Mouse (Mus musculus): ENCODE results near the gene H2-DMa. TPM values are rescaled to one million over a fixed set of nuclear protein-coding genes. Genes with fewer than 3 reads are reported as not detected.
"Not testable (repeated sequence)": the region's sequence is repeated elsewhere in the genome, so short reads cannot be mapped to it uniquely, and the experiment has no call there.

The H2-DMa gene
- polyA plus RNA-seq, 1 experiment from 2014 or later, result 14.2 TPM

DNA sequence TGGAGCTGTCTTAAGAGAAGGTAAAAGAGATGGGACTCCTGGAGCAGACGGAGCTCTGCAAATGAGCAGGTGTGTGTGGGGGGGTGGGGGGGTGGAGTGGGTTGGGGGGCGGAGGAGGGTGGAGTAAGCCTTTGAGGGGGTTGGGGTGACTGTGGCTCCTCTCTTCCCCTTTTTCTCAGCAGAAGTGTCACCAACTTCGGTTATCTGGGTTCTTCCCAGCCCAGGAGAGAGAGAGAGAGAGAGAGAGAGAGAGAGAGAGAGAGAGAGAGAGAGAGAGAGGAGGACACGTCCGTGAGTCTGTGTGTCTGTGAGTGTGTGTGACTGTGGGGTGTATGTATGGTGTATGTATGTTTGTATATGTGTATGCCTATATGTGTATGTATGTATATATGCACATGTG, 24.1 kb downstream of the H2-DMa start:
- no peak overlapping the region for H3K4me3 ChIP-seq
- H3K36me3 ChIP-seq, result no peaks in the 10 kb centered on the region
- H3K4me1 ChIP-seq, result peaks cover 20% of the 10 kb centered on the region
- H3K27ac ChIP-seq, result no peak overlapping the region
- 65% methylated on average over 5 of the region's 5 CpGs for WGBS
- H3K27me3 ChIP-seq, result peaks cover 31% of the 10 kb centered on the region
- no peak overlapping the region for H3K9ac ChIP-seq
- H3K9me3 ChIP-seq (replicated peaks), result no peaks in the 10 kb centered on the region
- ATAC-seq (ENCODE audit: low FRiP score), result no peak
- no peak overlapping the region for H3K4me2 ChIP-seq (replicated peaks)

DNA sequence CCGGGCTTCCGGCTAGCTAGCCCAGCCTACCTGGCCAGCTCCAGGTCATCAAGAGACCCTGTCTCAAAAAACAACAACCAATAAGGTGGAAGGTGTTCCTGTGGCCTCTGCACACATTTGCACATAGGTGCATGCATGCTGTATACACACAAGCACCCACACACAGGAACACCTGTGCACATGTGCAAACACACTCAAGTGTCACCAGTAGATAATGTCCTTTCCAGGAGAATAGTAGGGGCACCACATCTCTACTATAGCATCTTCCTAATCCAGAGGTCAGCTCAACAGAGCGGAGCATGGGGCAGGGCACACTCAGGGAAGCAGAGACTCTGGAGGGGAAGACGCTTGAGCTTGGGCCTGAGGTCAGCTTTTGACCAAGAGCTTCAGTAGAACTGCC, 24.9 kb downstream of the H2-DMa start:
- H3K4me3 ChIP-seq; ATAC-seq (ENCODE audit: low FRiP score); H3K4me2 ChIP-seq (replicated peaks); H3K9ac ChIP-seq; H3K27ac ChIP-seq; H3K36me3 ChIP-seq; H3K9me3 ChIP-seq (replicated peaks): not testable (repeated sequence)
- peaks cover 17% of the 10 kb centered on the region for H3K4me1 ChIP-seq
- H3K27me3 ChIP-seq, result peaks cover 23% of the 10 kb centered on the region
- 88% methylated on average over 4 of the region's 4 CpGs for WGBS

DNA sequence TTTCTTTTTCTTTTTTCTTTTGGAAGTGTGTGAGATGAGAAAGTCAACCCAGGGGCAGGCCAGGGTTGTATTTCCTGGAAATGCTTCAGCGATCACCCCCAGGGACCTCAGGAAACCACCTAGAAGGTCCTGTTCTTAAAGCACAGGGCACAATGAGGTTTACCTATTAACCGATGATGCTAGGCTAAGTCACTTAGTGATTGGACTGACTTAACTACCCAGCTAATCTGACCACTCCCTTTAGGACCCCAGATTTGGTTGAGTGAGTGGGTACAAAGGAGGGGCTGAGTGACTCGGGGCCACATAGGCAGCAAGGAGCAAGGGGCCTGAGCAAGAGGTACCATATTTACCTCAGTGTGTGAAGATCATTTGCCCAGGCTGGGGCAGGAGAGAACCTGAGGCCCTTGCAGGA, 25.6 kb downstream of the H2-DMa start:
- Histone ChIP-seq H3K9ac (no peak overlapping the region), H3K9me3 (replicated peaks) (no peaks in the 10 kb centered on the region), H3K4me1 (peaks cover 9% of the 10 kb centered on the region), H3K27ac (no peak overlapping the region), H3K4me3 (no peak overlapping the region), H3K4me2 (replicated peaks) (no peak overlapping the region), H3K36me3 (no peaks in the 10 kb centered on the region), H3K27me3 (peaks cover 16% of the 10 kb centered on the region)
- no peak for ATAC-seq (ENCODE audit: low FRiP score)
- 78% methylated on average over 3 of the region's 3 CpGs for WGBS

DNA sequence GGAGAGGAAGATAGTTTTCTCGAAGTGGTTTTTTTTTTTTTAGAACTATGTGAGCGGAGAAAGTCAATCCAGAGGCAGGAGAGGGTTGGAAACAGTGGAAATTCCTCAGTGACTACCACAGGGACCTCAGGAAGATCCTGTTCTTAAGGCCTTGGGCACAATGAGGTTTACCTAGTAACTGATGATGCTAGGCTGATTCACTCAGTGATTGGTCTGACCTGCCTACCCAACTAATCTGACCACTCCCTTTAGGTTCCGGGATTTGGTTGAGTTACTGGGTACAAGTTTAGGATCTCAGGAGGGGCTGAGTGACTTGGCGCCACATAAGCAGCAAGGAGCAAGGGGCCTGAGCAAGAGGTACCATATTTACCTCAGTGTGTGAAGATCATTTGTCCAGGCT, 33.6 kb downstream of the H2-DMa start, which contains the start of gene H2-DMb1:
TSS of gene H2-DMb1 (plus strand) at position 150 of the 400 bp plus-strand sequence.
- no peaks in the 10 kb centered on the region for H3K36me3 ChIP-seq
- no peak within 1 kb of the TSS for H3K27ac ChIP-seq
- no peaks in the 10 kb centered on the region for H3K4me1 ChIP-seq
- H3K4me3 ChIP-seq, result no peak within 1 kb of the TSS
- H3K27me3 ChIP-seq, result no peaks in the 10 kb centered on the region
- no peak for ATAC-seq (ENCODE audit: low FRiP score)
- 61% methylated on average over 4 of the region's 4 CpGs for WGBS
- no peak within 1 kb of the TSS for H3K9ac ChIP-seq
- H3K9me3 ChIP-seq (replicated peaks), result no peaks in the 10 kb centered on the region
- no peak within 1 kb of the TSS for H3K4me2 ChIP-seq (replicated peaks)

DNA sequence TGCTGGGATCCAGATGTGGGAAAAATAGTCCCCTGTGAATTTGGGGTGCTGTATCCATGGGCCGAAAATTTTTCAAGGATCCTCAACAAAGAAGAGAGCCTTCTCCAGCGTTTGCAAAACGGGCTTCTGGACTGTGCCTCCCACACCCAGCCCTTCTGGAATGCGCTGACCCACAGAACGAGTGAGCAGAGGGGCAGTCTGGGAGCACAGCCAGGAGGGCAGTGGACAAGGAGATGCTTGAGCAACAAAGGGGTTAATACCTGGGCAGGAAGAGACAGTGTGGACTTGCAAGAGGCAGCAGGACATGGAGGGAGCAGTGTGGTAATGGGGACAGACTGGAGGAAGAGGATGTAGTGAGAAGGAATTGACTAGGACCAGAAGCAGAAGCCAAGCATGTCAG, 36.2 kb downstream of the H2-DMa start:
- Histone ChIP-seq H3K4me2 (replicated peaks) (no peak overlapping the region), H3K27ac (no peak overlapping the region), H3K4me1 (no peaks in the 10 kb centered on the region), H3K9ac (no peak overlapping the region), H3K27me3 (no peaks in the 10 kb centered on the region), H3K36me3 (no peaks in the 10 kb centered on the region), H3K9me3 (replicated peaks) (no peaks in the 10 kb centered on the region; the same call in 1 of the 2 replicates), H3K4me3 (no peak overlapping the region)
- WGBS, result 60% methylated on average over 5 of the region's 5 CpGs
- ATAC-seq (ENCODE audit: low FRiP score), result no peak

DNA sequence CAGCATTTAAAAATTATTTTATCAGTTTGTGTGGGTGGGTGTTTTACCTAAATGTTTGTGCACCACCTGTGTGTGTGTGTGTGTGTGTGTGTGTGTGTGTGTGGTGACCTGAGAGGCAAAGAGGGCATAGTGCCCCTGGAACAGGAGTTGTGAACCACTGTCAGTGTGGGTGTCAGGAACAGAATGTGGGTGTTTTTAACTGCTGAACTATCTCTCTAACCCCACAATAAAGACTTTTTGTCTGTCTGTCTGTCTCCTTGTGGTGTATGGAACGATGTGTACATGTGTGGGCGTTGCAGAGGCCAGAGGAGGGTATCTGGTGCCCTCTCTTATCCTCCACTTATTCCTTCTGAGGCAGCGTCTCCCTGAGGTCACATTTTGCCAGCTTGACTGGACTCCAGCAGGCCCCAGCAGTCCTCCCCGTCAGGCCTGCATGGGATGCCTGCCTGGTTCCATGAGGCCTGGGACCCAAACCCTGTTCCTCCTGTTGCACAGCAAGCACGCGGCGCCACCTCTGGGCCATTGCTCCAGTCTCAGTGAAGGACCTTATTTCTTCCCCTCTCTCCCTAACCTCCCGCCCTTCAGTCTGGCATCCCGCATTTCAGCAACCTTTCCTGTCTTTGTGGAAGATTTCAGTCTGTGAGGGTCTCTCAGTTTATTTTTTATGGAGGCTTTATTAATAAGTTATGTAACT, 45.0 kb downstream of the H2-DMa start:
- Histone ChIP-seq H3K27ac (no peak overlapping the region), H3K27me3 (peaks cover 8% of the 10 kb centered on the region; the same call in 1 of the 2 replicates), H3K36me3 (no peaks in the 10 kb centered on the region), H3K4me1 (no peaks in the 10 kb centered on the region), H3K9me3 (replicated peaks) (no peaks in the 10 kb centered on the region; the same call in none of the 2 replicates), H3K4me3 (no peak overlapping the region), H3K9ac (no peak overlapping the region), H3K4me2 (replicated peaks) (no peak overlapping the region)
- 44% methylated on average over 9 of the region's 9 CpGs for WGBS
- ATAC-seq (ENCODE audit: low FRiP score), result no peak

DNA sequence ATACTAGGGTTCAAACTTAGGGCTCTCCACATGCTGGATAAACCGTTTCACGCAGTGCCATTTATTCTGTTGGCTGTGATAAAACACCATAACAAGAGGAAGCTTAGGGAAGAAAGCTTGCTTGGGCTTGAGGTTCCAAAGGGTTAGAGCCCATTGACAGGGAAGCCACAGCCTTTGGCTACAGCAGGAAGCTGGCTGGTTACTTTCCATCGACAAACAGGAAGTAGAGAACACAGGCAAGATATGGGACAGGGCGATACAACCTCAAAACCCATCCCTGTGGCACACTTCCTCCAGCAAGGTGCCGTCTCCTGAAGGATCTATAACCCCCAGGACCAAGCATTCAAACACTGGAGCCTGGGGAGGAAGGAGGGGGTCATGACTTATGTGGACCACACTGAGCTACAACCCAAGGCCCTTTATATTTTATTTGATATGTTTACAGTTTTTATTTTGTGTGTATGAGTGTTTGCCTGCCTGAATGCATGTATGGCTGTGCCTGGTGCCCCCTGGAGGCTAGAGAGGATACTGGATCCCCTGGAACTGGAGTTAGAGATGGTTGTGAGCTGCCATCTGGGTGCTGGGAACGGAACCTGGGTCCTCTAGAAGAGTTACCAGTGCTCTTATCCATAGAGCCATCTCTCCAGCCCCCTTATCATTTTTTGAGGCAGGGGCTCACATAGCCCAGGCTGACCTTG, 45.8 kb downstream of the H2-DMa start:
- WGBS, result 83% methylated on average over 6 of the region's 6 CpGs
- no peak overlapping the region for H3K27ac ChIP-seq
- H3K9ac ChIP-seq, result no peak overlapping the region

DNA sequence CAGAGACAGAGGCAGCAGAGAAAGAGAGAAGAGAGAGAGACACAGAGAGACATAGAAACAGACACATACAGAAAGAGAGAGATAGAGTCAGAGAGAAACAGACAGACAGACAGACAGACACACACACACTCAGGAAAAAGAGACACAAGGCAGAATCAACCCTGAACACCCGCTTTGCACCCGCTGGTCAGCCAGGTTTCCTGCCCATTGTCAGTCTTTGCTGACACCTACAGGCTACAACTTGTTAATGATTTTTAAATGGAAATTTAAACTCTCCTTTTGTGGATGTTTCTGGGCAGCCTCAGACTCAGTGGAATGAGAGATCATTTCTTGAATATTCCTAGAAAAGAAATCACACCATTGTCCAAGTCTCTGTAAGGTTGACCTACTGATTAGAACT, 49.9 kb downstream of the H2-DMa start:
- Histone ChIP-seq H3K4me1 (no peaks in the 10 kb centered on the region), H3K9me3 (replicated peaks) (no peaks in the 10 kb centered on the region), H3K4me2 (replicated peaks) (no peak overlapping the region), H3K36me3 (no peaks in the 10 kb centered on the region), H3K27me3 (peaks cover 5% of the 10 kb centered on the region; the same call in 1 of the 2 replicates), H3K9ac (no peak overlapping the region), H3K4me3 (no peak overlapping the region), H3K27ac (no peak overlapping the region)
- WGBS, result 0% methylated on average over 2 of the region's 2 CpGs
- no peak for ATAC-seq (ENCODE audit: low FRiP score)

More for the DNA sequence above, 45.8 kb downstream of the H2-DMa start:
- no peaks in the 10 kb centered on the region for H3K36me3 ChIP-seq
- ATAC-seq (ENCODE audit: low FRiP score), result no peak
- H3K9me3 ChIP-seq (replicated peaks), result no peaks in the 10 kb centered on the region; the same call in none of the 2 replicates
- no peaks in the 10 kb centered on the region for H3K4me1 ChIP-seq
- H3K27me3 ChIP-seq, result peaks cover 8% of the 10 kb centered on the region; the same call in 1 of the 2 replicates
- no peak overlapping the region for H3K4me3 ChIP-seq
- H3K4me2 ChIP-seq (replicated peaks), result no peak overlapping the region

DNA sequence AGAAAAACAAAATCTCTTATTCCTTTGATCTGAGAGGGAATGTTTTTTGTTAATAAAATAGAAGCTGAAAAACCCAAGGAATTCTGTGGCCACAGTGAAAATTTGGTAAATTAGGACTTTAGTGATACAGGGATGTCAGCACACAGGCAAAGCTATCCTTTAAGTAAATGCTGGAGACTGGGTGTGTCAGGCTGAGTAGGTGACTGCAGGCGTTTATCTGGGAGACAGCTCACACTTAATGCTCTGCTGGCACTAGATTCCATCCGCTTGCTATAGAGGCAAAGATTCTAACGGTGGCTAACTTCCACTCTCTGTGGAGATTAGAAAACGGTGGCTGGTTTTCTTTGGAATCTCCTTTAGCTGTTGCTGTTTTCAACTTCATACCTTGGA, 51.1 kb downstream of the H2-DMa start:
- H3K9me3 ChIP-seq (replicated peaks), result no peaks in the 10 kb centered on the region
- no peaks in the 10 kb centered on the region for H3K36me3 ChIP-seq
- H3K4me2 ChIP-seq (replicated peaks), result no peak overlapping the region
- 26% methylated on average over 4 of the region's 4 CpGs for WGBS
- H3K27ac ChIP-seq, result no peak overlapping the region
- no peak for ATAC-seq (ENCODE audit: low FRiP score)
- no peak overlapping the region for H3K4me3 ChIP-seq
- H3K4me1 ChIP-seq, result no peaks in the 10 kb centered on the region
- peaks cover 9% of the 10 kb centered on the region; the same call in 1 of the 2 replicates for H3K27me3 ChIP-seq
- no peak overlapping the region for H3K9ac ChIP-seq

DNA sequence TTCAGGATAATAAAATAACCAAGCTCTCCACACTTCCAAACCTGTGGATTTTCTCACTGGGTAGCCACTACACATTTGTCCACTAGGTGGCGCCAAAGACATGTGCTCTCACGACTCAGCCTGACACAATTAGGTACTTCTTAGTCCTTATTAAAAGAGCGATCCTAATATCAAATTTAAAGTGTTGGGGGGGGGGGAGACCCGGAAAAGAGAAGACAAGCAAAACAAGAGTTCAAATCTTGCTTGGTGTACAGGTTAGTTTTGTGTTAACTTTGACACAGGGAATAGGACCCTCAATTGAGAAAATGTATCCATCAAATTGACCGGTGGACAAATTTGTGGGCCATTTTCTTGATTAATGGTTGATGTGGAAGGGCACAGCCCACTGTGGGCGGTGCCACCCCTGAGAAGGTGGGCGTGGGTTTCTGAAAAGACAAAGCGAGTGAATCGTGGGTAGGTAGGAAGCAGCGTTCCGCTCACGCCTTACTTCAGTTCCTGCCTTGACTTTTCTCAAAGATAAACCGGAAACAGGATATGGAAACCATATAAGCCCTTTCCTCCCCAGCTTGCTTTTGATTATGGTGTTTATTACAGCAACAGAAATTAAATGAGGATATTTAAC, 51.6 kb downstream of the H2-DMa start:
- H3K4me1 ChIP-seq, result no peaks in the 10 kb centered on the region
- H3K9me3 ChIP-seq (replicated peaks), result no peaks in the 10 kb centered on the region
- H3K27me3 ChIP-seq, result peaks cover 9% of the 10 kb centered on the region; the same call in 1 of the 2 replicates
- ATAC-seq (ENCODE audit: low FRiP score), result no peak
- no peak overlapping the region for H3K4me2 ChIP-seq (replicated peaks)
- H3K27ac ChIP-seq, result no peak overlapping the region
- no peaks in the 10 kb centered on the region for H3K36me3 ChIP-seq
- no peak overlapping the region for H3K4me3 ChIP-seq
- 44% methylated on average over 13 of the region's 13 CpGs for WGBS
- no peak overlapping the region for H3K9ac ChIP-seq

DNA sequence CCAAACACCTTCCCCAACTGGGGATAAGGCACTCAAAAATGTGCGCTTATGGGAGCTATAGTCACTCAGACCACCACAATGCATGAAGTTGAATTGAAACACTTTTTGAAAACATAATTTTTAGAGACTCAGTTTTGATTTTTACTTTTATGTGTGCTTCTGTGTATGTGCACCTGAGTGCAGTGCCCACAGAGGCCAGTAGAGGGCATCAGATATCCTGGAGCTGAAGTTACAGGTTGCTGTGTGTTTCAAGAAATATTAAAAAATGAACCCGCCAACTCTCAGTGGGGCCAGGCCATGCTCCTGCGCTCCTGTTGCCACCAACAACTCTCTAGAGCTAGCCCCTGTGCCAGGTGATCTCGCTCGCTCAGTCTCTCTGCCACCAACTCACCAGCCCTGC, 53.2 kb downstream of the H2-DMa start:
- H3K4me1 ChIP-seq, result no peaks in the 10 kb centered on the region
- no peaks in the 10 kb centered on the region for H3K36me3 ChIP-seq
- no peak overlapping the region for H3K4me2 ChIP-seq (replicated peaks)
- ATAC-seq (ENCODE audit: low FRiP score), result no peak
- no peak overlapping the region for H3K27ac ChIP-seq
- no peak overlapping the region for H3K9ac ChIP-seq
- 93% methylated on average over 5 of the region's 5 CpGs for WGBS
- peaks cover 9% of the 10 kb centered on the region; the same call in 1 of the 2 replicates for H3K27me3 ChIP-seq
- no peak overlapping the region for H3K4me3 ChIP-seq
- no peaks in the 10 kb centered on the region for H3K9me3 ChIP-seq (replicated peaks)

DNA sequence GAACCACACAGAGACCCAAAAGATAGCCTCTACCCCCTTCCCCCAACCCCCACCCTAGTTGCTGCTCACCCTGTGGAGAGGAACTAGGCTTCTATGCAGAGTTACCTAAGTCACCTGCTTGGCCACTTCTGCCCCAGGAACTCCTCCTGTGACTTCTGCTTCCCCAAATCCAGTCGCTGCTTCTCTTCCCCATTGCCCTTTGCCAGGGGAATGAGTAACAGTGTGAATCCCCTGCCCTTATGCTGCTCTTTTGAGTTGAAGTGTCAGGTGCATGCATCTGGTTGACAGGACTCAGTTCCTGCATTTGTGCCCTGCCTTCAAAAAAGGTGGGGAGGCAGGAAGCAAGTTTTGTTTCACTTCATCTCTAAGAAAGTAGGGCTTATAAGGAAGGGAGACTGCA, 54.7 kb downstream of the H2-DMa start:
- Histone ChIP-seq H3K27ac (no peak overlapping the region), H3K9me3 (replicated peaks) (no peaks in the 10 kb centered on the region), H3K27me3 (peaks cover 6% of the 10 kb centered on the region; the same call in 1 of the 2 replicates), H3K9ac (no peak overlapping the region), H3K4me2 (replicated peaks) (no peak overlapping the region), H3K36me3 (no peaks in the 10 kb centered on the region), H3K4me1 (no peaks in the 10 kb centered on the region), H3K4me3 (no peak overlapping the region)
- ATAC-seq (ENCODE audit: low FRiP score), result no peak
- WGBS, result 68% methylated on average over 1 of the region's 1 CpGs
